Mouse (Mus musculus): ENCODE measurements around the gene Sobp.

The Sobp gene

GRCm38 (mm10) chr10:43174326-43175155 lies at the start of gene Sobp, which contains the start of gene 9030612E09Rik:
Sobp (minus strand) TSS chr10:43174530.
9030612E09Rik (plus strand) TSS chr10:43174704.
- peak; percentile 64 for ATAC-seq (ENCODE audit: low TSS enrichment)

- ATAC-seq (ENCODE audit: low TSS enrichment), result no peak
Observed at GRCm38 (mm10) chr10:43223391-43223790, 49.1 kb upstream of the Sobp start.

GRCm38 (mm10) chr10:43221659-43222058 lies 47.3 kb upstream of the Sobp start:
- peak; percentile 10; the same call in 1 of the 2 replicates for ATAC-seq (ENCODE audit: low TSS enrichment)

GRCm38 (mm10) chr10:43220910-43221625 lies 46.7 kb upstream of the Sobp start, which contains the start of gene Pdss2:
Pdss2 (plus strand) TSS chr10:43221486.
- ATAC-seq (ENCODE audit: low TSS enrichment), result peak; percentile 97

GRCm38 (mm10) chr10:43220479-43220878 lies 46.1 kb upstream of the Sobp start:
- peak; percentile 29; the same call in 1 of the 2 replicates for ATAC-seq (ENCODE audit: low TSS enrichment)

GRCm38 (mm10) chr10:43217361-43217900 lies 43.1 kb upstream of the Sobp start:
- ATAC-seq (ENCODE audit: low TSS enrichment), result no peak

- no peak for ATAC-seq (ENCODE audit: low TSS enrichment)
Observed at GRCm38 (mm10) chr10:43211866-43212265, 37.5 kb upstream of the Sobp start.

GRCm38 (mm10) chr10:43203865-43204264 lies 29.5 kb upstream of the Sobp start:
- no peak for ATAC-seq (ENCODE audit: low TSS enrichment)

- no peak for ATAC-seq (ENCODE audit: low TSS enrichment)
Observed at GRCm38 (mm10) chr10:43200206-43200605, 25.9 kb upstream of the Sobp start.

GRCm38 (mm10) chr10:43180313-43180912 lies 6.1 kb upstream of the Sobp start:
- no peak for ATAC-seq (ENCODE audit: low TSS enrichment)

GRCm38 (mm10) chr10:43175156-43175601 lies 849 bp upstream of the Sobp start:
- peak; percentile 44 for ATAC-seq (ENCODE audit: low TSS enrichment)

GRCm38 (mm10) chr10:43173828-43174325 lies 453 bp downstream of the Sobp start:
- peak; percentile 9; the same call in 1 of the 2 replicates for ATAC-seq (ENCODE audit: low TSS enrichment)

- no peak for ATAC-seq (ENCODE audit: low TSS enrichment)
Observed at GRCm38 (mm10) chr10:43173141-43173827, 1.0 kb downstream of the Sobp start.

- ATAC-seq (ENCODE audit: low TSS enrichment), result no peak
Observed at GRCm38 (mm10) chr10:43172554-43172953, 1.8 kb downstream of the Sobp start.

GRCm38 (mm10) chr10:43172066-43172465 lies 2.3 kb downstream of the Sobp start:
- ATAC-seq (ENCODE audit: low TSS enrichment), result no peak

GRCm38 (mm10) chr10:43171106-43171505 lies 3.2 kb downstream of the Sobp start:
- ATAC-seq (ENCODE audit: low TSS enrichment), result no peak

GRCm38 (mm10) chr10:43168847-43169246 lies 5.5 kb downstream of the Sobp start:
- no peak for ATAC-seq (ENCODE audit: low TSS enrichment)

GRCm38 (mm10) chr10:43166817-43167216 lies 7.5 kb downstream of the Sobp start:
- no peak for ATAC-seq (ENCODE audit: low TSS enrichment)

- no peak for ATAC-seq (ENCODE audit: low TSS enrichment)
Observed at GRCm38 (mm10) chr10:43166146-43166545, 8.2 kb downstream of the Sobp start.

- no peak for ATAC-seq (ENCODE audit: low TSS enrichment)
Observed at GRCm38 (mm10) chr10:43164406-43164805, 9.9 kb downstream of the Sobp start.

GRCm38 (mm10) chr10:43162318-43162717 lies 12.0 kb downstream of the Sobp start:
- no peak for ATAC-seq (ENCODE audit: low TSS enrichment)
